23 mouse cellular contexts compared by ENCODE assay signal in the genomic region with DNA sequence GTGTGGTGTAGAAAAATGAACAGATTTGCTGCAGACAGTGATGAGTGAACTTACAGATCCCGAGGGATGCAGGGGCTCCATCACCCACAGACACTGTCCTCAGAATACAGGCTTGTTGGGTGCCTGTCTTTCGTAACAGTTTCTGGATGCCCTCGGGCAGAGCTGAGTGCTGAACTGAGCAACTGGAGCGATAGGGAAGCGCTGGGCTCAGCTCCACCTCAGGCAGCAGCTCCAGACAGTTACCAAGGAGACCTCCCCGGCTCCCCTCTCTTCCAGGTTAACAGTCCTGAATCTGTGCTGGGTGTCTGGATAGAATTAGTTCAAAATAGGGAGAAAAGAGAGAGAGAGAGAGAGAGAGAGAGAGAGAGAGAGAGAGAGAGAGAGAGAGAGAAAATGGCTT.
DNase-seq lines count a peak whose midpoint lies in the region; ATAC-seq lines count a peak whose summit lies in the region.
"Had no signal": no experiment of that assay in that cellular context is flagged by ENCODE, and none has a peak within 500 bp of the region (broad histone marks: within the 10 kb centered on the region; RNA-seq: fewer than 3 reads in every experiment).

No protein-coding gene starts in this region.

- no peak overlapping the region for H3K4me2 ChIP-seq in intestine, embryonic 14.5 days (ENCODE audit: low read length)
- H3K4me2 ChIP-seq in intestine, embryonic 16.5 days (ENCODE audit: low read depth, low read length): no peak overlapping the region
- H3K4me2 ChIP-seq in midbrain, embryonic 14.5 days (ENCODE audit: low read length): no peak overlapping the region
- no peak overlapping the region for H3K4me2 ChIP-seq in forebrain, embryonic 13.5 days
- no peak overlapping the region for H3K4me2 ChIP-seq in midbrain, embryonic 15.5 days
- H3K4me2 ChIP-seq: hindbrain, embryonic 13.5 days; liver, embryonic 13.5 days had no signal

- no peak overlapping the region for H3K4me3 ChIP-seq in intestine, embryonic 14.5 days (ENCODE audit: low read depth, low read length)
- no peak overlapping the region for H3K4me3 ChIP-seq in intestine, embryonic 16.5 days (ENCODE audit: low read length)
- H3K4me3 ChIP-seq in midbrain, embryonic 14.5 days (replicated peaks; ENCODE audit: low read depth, low read length): no peak overlapping the region
- no peak overlapping the region for H3K4me3 ChIP-seq in midbrain, embryonic 10.5 days
- H3K4me3 ChIP-seq in forebrain, embryonic 13.5 days: no peak overlapping the region
- no peak overlapping the region for H3K4me3 ChIP-seq in midbrain, embryonic 15.5 days
- H3K4me3 ChIP-seq: embryonic facial prominence, embryonic 10.5 days; hindbrain, embryonic 13.5 days; liver, embryonic 13.5 days had no signal

- H3K36me3 ChIP-seq in intestine, embryonic 14.5 days (ENCODE audit: control insufficient read depth, insufficient read depth, low read length): no peaks in the 10 kb centered on the region
- H3K36me3 ChIP-seq in intestine, embryonic 16.5 days (ENCODE audit: control insufficient read depth, insufficient read depth, low read length): no peaks in the 10 kb centered on the region
- H3K36me3 ChIP-seq in midbrain, embryonic 14.5 days (ENCODE audit: control insufficient read depth, insufficient read depth, low read length): no peaks in the 10 kb centered on the region
- no peaks in the 10 kb centered on the region for H3K36me3 ChIP-seq in midbrain, embryonic 10.5 days
- no peaks in the 10 kb centered on the region for H3K36me3 ChIP-seq in forebrain, embryonic 13.5 days (ENCODE audit: poor library complexity, severe bottlenecking)
- no peaks in the 10 kb centered on the region for H3K36me3 ChIP-seq in midbrain, embryonic 15.5 days (replicated peaks)
- H3K36me3 ChIP-seq: embryonic facial prominence, embryonic 10.5 days; G1E; hindbrain, embryonic 13.5 days; liver, embryonic 13.5 days had no signal

- ATAC-seq in intestine, embryonic 14.5 days (replicated peaks; ENCODE audit: low FRiP score, low TSS enrichment, low read depth): no peak
- no peak for ATAC-seq in intestine, embryonic 16.5 days
- ATAC-seq in midbrain, embryonic 14.5 days (ENCODE audit: low FRiP score, low TSS enrichment): no peak
- ATAC-seq in forebrain, embryonic 13.5 days: peak; percentile 43; the same call in 1 of the 2 replicates
- no peak; the same call in 1 of the 2 replicates for ATAC-seq in midbrain, embryonic 15.5 days (replicated peaks)
- ATAC-seq: inflammation-experienced regulatory T-cells, adult 6 months; Patski had no signal

- WGBS in intestine, embryonic 14.5 days: 39% methylated on average over 6 of the region's 6 CpGs
- WGBS in intestine, embryonic 16.5 days: 55% methylated on average over 6 of the region's 6 CpGs
- 54% methylated on average over 6 of the region's 6 CpGs for WGBS in midbrain, embryonic 14.5 days
- 75% methylated on average over 6 of the region's 6 CpGs for WGBS in midbrain, embryonic 10.5 days
- WGBS in forebrain, embryonic 13.5 days: 35% methylated on average over 6 of the region's 6 CpGs
- WGBS in midbrain, embryonic 15.5 days: 41% methylated on average over 6 of the region's 6 CpGs

- no peak overlapping the region for H3K9ac ChIP-seq in intestine, embryonic 14.5 days (ENCODE audit: low read length)
- no peak overlapping the region for H3K9ac ChIP-seq in intestine, embryonic 16.5 days (ENCODE audit: low read depth, low read length)
- no peak overlapping the region for H3K9ac ChIP-seq in midbrain, embryonic 14.5 days (replicated peaks; ENCODE audit: low read length)
- no peak overlapping the region for H3K9ac ChIP-seq in forebrain, embryonic 13.5 days
- H3K9ac ChIP-seq in midbrain, embryonic 15.5 days: no peak overlapping the region
- H3K9ac ChIP-seq: hindbrain, embryonic 13.5 days; liver, embryonic 13.5 days had no signal

- peak; percentile 41 for DNase-seq in intestine, embryonic 14.5 days (ENCODE audit: low spot score)
- peak; percentile 44 for DNase-seq in midbrain, embryonic 14.5 days
- no peak for DNase-seq in midbrain, embryonic 10.5 days (ENCODE audit: low spot score)
- no peak for DNase-seq in left cerebral cortex, postnatal 25 days (ENCODE audit: low spot score in 2 of 2)
- DNase-seq: adrenal gland, postnatal 36 days; B cell, adult 2 months; cerebellum, adult 11-12 months; cerebellum, postnatal 10 days; gastrocnemius, postnatal 36 days; kidney, adult 9 months; kidney, postnatal 25 days; liver, embryonic 13.5 days; lung, adult 2 months; lung, postnatal 14 days had no signal

- H3K27ac ChIP-seq in intestine, embryonic 14.5 days (ENCODE audit: low read depth): no peak overlapping the region
- H3K27ac ChIP-seq in intestine, embryonic 16.5 days (ENCODE audit: low read length): no peak overlapping the region
- H3K27ac ChIP-seq in midbrain, embryonic 14.5 days (replicated peaks; ENCODE audit: low read depth, low read length): 0 out of 2 replicates have a peak overlapping the region, but pooled peaks have one; percentile 37
- H3K27ac ChIP-seq in midbrain, embryonic 10.5 days (replicated peaks): no peak overlapping the region
- H3K27ac ChIP-seq in forebrain, embryonic 13.5 days: no peak overlapping the region
- H3K27ac ChIP-seq in midbrain, embryonic 15.5 days: peak overlapping the region; percentile 6; the same call in 1 of the 2 replicates
- H3K27ac ChIP-seq: embryonic facial prominence, embryonic 10.5 days; hindbrain, embryonic 13.5 days; liver, embryonic 13.5 days had no signal

- H3K4me1 ChIP-seq in intestine, embryonic 14.5 days (replicated peaks; ENCODE audit: control insufficient read depth, insufficient read depth, low read length): no peaks in the 10 kb centered on the region
- H3K4me1 ChIP-seq in intestine, embryonic 16.5 days (ENCODE audit: control insufficient read depth, insufficient read depth, low read length): no peaks in the 10 kb centered on the region
- 0 out of 2 replicates have a peak, but pooled peaks cover 8% of the 10 kb centered on the region for H3K4me1 ChIP-seq in midbrain, embryonic 14.5 days (ENCODE audit: control insufficient read depth, insufficient read depth, low read length)
- H3K4me1 ChIP-seq in midbrain, embryonic 10.5 days: no peaks in the 10 kb centered on the region
- peaks cover 9% of the 10 kb centered on the region; the same call in 1 of the 2 replicates for H3K4me1 ChIP-seq in forebrain, embryonic 13.5 days
- peaks cover 5% of the 10 kb centered on the region; the same call in 1 of the 2 replicates for H3K4me1 ChIP-seq in midbrain, embryonic 15.5 days
- H3K4me1 ChIP-seq: liver, embryonic 13.5 days had no signal

- intact Hi-C loops in left cerebral cortex, postnatal 25 days (cut with DNase I): no loop called here

- no peaks in the 10 kb centered on the region for H3K9me3 ChIP-seq in intestine, embryonic 14.5 days (ENCODE audit: control insufficient read depth, low read length)
- H3K9me3 ChIP-seq in intestine, embryonic 16.5 days (ENCODE audit: control insufficient read depth, low read length): no peaks in the 10 kb centered on the region
- H3K9me3 ChIP-seq in midbrain, embryonic 14.5 days (ENCODE audit: control insufficient read depth, low read length): no peaks in the 10 kb centered on the region
- no peaks in the 10 kb centered on the region for H3K9me3 ChIP-seq in midbrain, embryonic 10.5 days (replicated peaks)
- no peaks in the 10 kb centered on the region for H3K9me3 ChIP-seq in forebrain, embryonic 13.5 days (replicated peaks)
- H3K9me3 ChIP-seq in midbrain, embryonic 15.5 days: no peaks in the 10 kb centered on the region
- H3K9me3 ChIP-seq: G1E; hindbrain, embryonic 13.5 days; liver, embryonic 13.5 days had no signal

- no peaks in the 10 kb centered on the region for H3K27me3 ChIP-seq in intestine, embryonic 14.5 days (replicated peaks; ENCODE audit: control insufficient read depth, insufficient read depth, low read length)
- H3K27me3 ChIP-seq in intestine, embryonic 16.5 days (replicated peaks; ENCODE audit: control insufficient read depth, insufficient read depth, low read length): no peaks in the 10 kb centered on the region
- no peaks in the 10 kb centered on the region for H3K27me3 ChIP-seq in midbrain, embryonic 14.5 days (ENCODE audit: control insufficient read depth, insufficient read depth, low read length)
- H3K27me3 ChIP-seq in midbrain, embryonic 10.5 days (ENCODE audit: low read depth, poor library complexity, severe bottlenecking): no peaks in the 10 kb centered on the region
- no peaks in the 10 kb centered on the region for H3K27me3 ChIP-seq in forebrain, embryonic 13.5 days
- H3K27me3 ChIP-seq in midbrain, embryonic 15.5 days (replicated peaks): no peaks in the 10 kb centered on the region
- H3K27me3 ChIP-seq: CH12.LX; hindbrain, embryonic 13.5 days; liver, embryonic 13.5 days; Patski had no signal

Comparison
In these comparisons a context has a peak if more than half of its experiments do, and no peak if none do; other contexts are left out.
1. DNase-seq: peak in intestine, embryonic 14.5 days (single experiment) and midbrain, embryonic 14.5 days (single experiment); none in midbrain, embryonic 10.5 days (single experiment) and left cerebral cortex, postnatal 25 days (0 of 2).
2. H3K27ac ChIP-seq: peak in midbrain, embryonic 14.5 days (single experiment) and midbrain, embryonic 15.5 days (single experiment); none in intestine, embryonic 14.5 days (single experiment), intestine, embryonic 16.5 days (single experiment), midbrain, embryonic 10.5 days (single experiment) and forebrain, embryonic 13.5 days (single experiment).